Mouse (Mus musculus) heart, embryonic 13.5 days (tissue): ENCODE data around the gene Pacs1. TPM values are rescaled to one million over a fixed set of nuclear protein-coding genes. Genes with fewer than 3 reads are reported as not detected.
"Not testable (repeated sequence)": the region's sequence is repeated elsewhere in the genome, so short reads cannot be mapped to it uniquely, and the experiment has no call there.

Experiments
- ATAC-seq: fragments of 200-750 bp; cut with Nextera tagmentation; 2 replicates; pipeline ENCODE4 v1.8.0; 2017; ENCODE audit warnings: moderate TSS enrichment; ENCODE audit not compliant: insufficient number of reproducible peaks, low FRiP score, low TSS enrichment; ENCODE audit errors: extremely low read depth
- H3K27ac ChIP-seq: fragments of 300-500 bp; sonication (generic); replicated peaks from 2 replicates; pipeline ENCODE4 v1.5.1; 2015; ENCODE audit warnings: moderate library complexity, mild to moderate bottlenecking, inconsistent platforms
- H3K27me3 ChIP-seq: fragments of 300-500 bp; sonication (generic); replicated peaks from 2 replicates; pipeline ENCODE4 v1.6.1; 2015; ENCODE audit warnings: mild to moderate bottlenecking, inconsistent platforms
- H3K36me3 ChIP-seq: fragments of 300-500 bp; sonication (generic); 2 replicates; pipeline ENCODE4 v1.6.1; 2015; ENCODE audit warnings: mild to moderate bottlenecking, inconsistent platforms
- H3K4me1 ChIP-seq: fragments of 300-500 bp; sonication (generic); 2 replicates; pipeline ENCODE4 v1.6.1; 2015; ENCODE audit warnings: inconsistent platforms
- H3K4me2 ChIP-seq: fragments of 300-500 bp; sonication (generic); 2 replicates; pipeline ENCODE4 v1.6.1; 2015; ENCODE audit warnings: inconsistent platforms, mild to moderate bottlenecking, moderate library complexity
- H3K4me3 ChIP-seq: fragments of 300-500 bp; sonication (generic); 2 replicates; pipeline ENCODE4 v1.5.1; 2015; ENCODE audit warnings: moderate library complexity, mild to moderate bottlenecking, inconsistent platforms
- H3K9ac ChIP-seq: fragments of 300-500 bp; sonication (generic); 2 replicates; pipeline ENCODE4 v1.6.1; 2015; ENCODE audit warnings: inconsistent platforms, mild to moderate bottlenecking, moderate library complexity
- H3K9me3 ChIP-seq: fragments of 300-500 bp; sonication (generic); 2 replicates; pipeline ENCODE4 v1.6.1; 2016; ENCODE audit warnings: inconsistent platforms
- WGBS: fragments of 180-500 bp; shearing (Covaris S2); methylation state at CpG from one replicate; pipeline ENCODE4 v1.1.7; 2015; ENCODE audit warnings: mixed read lengths; 5-methylcytosine and 5-hydroxymethylcytosine counted together
- polyA plus RNA-seq: library from polyadenylated mRNA; unstranded; fragments of >200 nt; fragmentation: Nextera tagmentation; extraction: Ambion mirVana; gene quantifications from 2 replicates; pipeline ENCODE4 v1.2.1, GENCODE M21; 2015

The Pacs1 gene
- polyA plus RNA-seq, 1 experiment from 2014 or later = 18.6 TPM

DNA sequence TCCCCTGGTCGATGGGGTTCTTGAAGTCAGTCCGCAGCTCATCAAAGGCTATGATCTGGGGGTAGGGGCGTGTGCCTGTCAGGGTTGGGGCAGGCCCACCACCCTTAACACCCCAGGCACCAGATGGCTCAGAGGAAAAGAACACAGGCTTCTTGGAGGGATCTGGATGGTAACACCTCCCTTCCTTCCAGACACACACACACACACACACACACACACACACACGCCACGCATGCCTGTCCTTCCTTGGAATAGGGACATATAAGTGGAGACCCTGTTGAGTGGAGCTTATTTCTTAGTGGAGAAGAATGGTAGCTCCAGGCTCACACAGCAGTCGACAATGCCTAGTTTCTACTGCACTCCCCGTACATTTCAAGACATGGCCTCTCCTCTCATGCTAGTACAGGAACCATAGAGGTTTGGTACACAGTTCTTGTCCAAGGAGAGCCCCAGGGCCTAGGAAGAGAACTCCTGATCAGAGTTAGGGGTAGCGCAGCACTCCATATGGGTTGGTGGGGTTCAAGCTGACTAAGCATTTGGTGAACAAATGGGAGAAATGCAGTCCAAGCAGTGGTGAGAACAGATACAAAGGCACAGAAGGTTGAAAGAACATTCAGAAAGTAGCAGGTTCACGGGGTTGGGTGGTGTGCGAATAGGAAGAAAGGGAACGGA, 178.0 kb downstream of the Pacs1 start:
- Histone ChIP-seq H3K4me1 (peaks cover 56% of the 10 kb centered on the region), H3K9ac (0 out of 2 replicates have a peak overlapping the region, but pooled peaks have one; percentile 28), H3K27me3 (peaks cover 15% of the 10 kb centered on the region; the same call in 1 of the 2 replicates), H3K4me3 (no peak overlapping the region), H3K27ac (no peak overlapping the region), H3K4me2 (no peak overlapping the region), H3K36me3 (peaks cover 48% of the 10 kb centered on the region), H3K9me3 (no peaks in the 10 kb centered on the region)
- ATAC-seq = no peak
- 37% methylated on average over 11 of the region's 11 CpGs for whole genome bisulfite sequencing

DNA sequence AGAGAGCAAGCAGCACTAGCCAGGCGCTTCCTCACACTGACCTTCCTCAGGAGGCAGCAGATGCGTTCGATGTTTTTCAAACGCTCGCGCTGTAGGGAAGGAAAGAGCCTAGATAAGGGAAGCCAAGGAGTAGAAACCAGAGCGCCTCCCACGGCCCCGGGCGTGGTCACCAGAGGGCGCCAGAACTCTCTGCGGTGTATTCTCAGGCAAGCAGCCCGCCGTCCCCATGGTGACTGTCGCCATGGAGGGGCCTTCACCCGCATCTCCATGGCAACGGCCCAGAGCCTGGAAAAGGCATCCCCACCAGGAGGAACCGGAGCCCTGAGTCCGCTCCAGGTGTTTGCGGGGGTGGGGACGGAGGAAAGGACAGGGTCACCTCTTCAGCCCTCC, 178.7 kb downstream of the Pacs1 start:
- Histone ChIP-seq H3K4me1 (peaks cover 60% of the 10 kb centered on the region), H3K9me3 (no peaks in the 10 kb centered on the region), H3K9ac (peak overlapping the region; percentile 17; the same call in 1 of the 2 replicates), H3K4me3 (no peak overlapping the region), H3K4me2 (no peak overlapping the region), H3K36me3 (peaks cover 46% of the 10 kb centered on the region), H3K27ac (no peak overlapping the region), H3K27me3 (peaks cover 15% of the 10 kb centered on the region; the same call in 1 of the 2 replicates)
- peak; percentile 35; the same call in 1 of the 2 replicates for ATAC-seq
- 0% methylated on average over 21 of the region's 21 CpGs for WGBS

DNA sequence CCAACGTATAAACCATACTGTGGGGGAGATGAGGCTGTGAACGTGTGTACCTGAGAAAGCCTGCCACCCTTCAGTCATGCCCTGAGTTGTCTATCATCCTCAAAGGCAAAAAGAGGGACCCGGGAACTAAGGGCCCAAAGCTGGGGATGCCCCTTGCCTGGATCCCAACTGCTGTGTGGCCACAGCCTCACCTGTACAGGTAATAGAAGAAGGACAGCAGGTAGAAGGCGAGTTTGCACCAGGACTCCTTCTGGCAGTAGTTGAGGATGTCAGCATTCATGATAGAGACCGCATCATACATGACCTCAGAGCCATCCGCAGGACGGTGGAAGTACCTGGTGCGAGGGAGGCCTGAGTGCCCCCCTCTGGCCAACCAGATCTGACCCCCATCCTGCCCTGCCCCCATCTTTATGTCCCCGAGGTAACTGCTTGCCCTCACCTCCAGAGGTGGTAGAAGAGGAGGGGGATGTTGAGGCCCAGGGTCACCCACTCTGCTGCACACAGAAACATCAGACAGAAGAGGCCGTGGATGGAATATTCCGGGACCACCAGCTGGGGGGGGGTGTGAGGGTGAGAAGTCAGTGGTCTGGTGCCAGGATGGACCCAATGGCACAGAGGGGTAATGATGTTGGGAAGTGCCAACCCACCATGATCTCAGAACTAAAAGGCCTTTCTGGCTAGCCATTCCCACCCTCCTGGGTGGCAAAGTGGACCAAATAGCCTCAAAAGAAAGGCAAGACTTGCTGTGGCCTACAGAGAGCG, 179.3 kb downstream of the Pacs1 start:
- no peaks in the 10 kb centered on the region for H3K9me3 ChIP-seq
- H3K27me3 ChIP-seq = peaks cover 15% of the 10 kb centered on the region; the same call in 1 of the 2 replicates
- H3K9ac ChIP-seq = peak overlapping the region; percentile 17; the same call in 1 of the 2 replicates
- H3K4me3 ChIP-seq = no peak overlapping the region
- peaks cover 42% of the 10 kb centered on the region for H3K36me3 ChIP-seq
- no peak overlapping the region for H3K27ac ChIP-seq
- no peak overlapping the region for H3K4me2 ChIP-seq
- no peak; the same call in 1 of the 2 replicates for ATAC-seq
- H3K4me1 ChIP-seq = peaks cover 59% of the 10 kb centered on the region
- 70% methylated on average over 12 of the region's 12 CpGs for WGBS

DNA sequence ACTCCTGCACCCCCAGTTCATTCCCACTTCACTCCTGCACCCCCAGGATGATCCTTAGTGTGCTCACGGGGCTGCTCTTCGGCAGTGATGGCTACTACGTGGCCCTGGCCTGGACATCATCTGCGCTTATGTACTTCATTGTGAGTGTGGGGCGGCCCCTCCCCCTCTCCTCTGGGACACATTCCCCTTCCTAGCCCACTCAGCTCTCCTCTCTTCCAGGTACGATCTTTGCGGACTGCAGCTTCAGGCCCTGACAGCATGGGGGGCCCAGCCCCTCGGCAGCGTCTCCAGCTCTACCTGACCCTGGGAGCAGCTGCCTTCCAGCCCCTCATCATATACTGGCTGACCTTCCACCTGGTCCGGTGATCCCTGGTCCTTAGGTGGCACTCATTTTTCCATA, 180.8 kb downstream of the Pacs1 start:
- H3K4me1 ChIP-seq = peaks cover 50% of the 10 kb centered on the region
- H3K27me3 ChIP-seq = peaks cover 10% of the 10 kb centered on the region; the same call in 1 of the 2 replicates
- no peak overlapping the region for H3K4me2 ChIP-seq
- H3K36me3 ChIP-seq = peaks cover 42% of the 10 kb centered on the region
- H3K9ac ChIP-seq = no peak overlapping the region
- ATAC-seq = no peak
- H3K9me3 ChIP-seq = no peaks in the 10 kb centered on the region
- no peak overlapping the region for H3K27ac ChIP-seq
- no peak overlapping the region for H3K4me3 ChIP-seq
- 81% methylated on average over 10 of the region's 10 CpGs for WGBS

DNA sequence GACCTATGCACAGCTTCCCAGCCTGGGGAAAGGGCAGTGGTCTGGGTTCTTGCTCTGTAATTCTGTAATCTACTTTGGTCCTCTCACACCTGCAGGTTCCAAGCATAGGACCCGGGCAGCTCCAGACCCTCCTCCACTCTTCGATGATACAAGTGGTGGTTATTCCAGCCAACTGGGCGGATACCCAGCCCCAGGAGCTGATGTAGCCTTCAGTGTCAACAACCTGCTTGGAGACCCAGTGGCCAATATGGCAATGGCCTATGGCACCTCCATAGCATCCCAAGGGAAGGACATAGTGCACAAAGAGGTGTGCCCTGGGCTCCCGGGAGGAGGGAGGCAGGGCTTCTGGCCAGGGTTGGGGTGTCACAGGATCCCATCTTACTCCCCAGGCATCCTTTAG, 183.6 kb downstream of the Pacs1 start:
- Histone ChIP-seq H3K27me3 (peaks cover 26% of the 10 kb centered on the region), H3K27ac (no peak overlapping the region), H3K4me1 (peaks cover 36% of the 10 kb centered on the region), H3K9ac (peak overlapping the region; percentile 93), H3K9me3 (no peaks in the 10 kb centered on the region), H3K4me3 (peak overlapping the region; percentile 89), H3K36me3 (peaks cover 42% of the 10 kb centered on the region), H3K4me2 (peak overlapping the region; percentile 82)
- ATAC-seq = no peak
- WGBS = 81% methylated on average over 4 of the region's 4 CpGs

DNA sequence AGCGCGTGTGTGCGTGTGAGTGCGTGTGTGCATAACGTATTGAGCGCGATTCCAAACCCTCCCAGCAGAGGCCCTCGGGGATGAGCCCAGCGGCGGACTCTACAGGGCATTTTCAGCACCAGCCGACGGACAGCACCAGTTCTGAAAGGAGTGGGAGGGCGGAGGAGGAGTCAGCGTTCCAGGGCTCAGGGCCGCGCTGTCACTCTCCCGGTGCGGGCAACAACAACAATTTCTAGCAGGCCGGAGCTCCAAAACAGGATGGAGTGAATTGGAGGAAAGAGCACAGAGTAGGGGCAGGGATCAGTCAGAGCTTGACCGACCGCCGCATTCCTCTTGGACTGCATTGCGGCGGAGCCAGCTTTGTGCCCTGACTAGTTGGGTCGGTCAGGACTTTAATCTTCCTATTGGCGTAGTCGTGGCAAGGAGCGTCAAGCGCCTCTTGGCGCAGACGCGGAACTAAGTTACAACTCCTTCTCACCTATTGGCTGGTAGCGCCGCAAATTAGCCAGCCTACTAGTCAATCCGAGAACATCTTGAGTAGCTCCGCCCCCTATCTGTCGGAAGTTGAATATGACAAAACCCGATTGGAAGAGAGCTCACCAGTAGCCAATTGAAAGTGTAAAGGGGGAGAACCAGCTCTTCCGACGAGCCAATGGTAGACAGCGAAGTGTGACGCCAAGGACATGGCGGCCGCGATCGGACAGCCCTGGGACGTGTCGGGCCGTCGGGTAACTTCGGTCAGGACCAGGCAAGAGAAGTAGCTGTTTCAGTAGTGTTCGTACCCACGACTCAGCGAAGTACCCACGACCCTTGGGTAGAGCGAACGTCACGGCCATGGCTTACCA, 184.8 kb downstream of the Pacs1 start, which contains the start of gene Yif1a:
Gene Yif1a, plus strand, starts transcription at position 655 of the 845 bp plus-strand sequence.
- ATAC-seq = peak; percentile 79
- peaks cover 38% of the 10 kb centered on the region for H3K27me3 ChIP-seq
- under 1% methylated on average over 58 of the region's 58 CpGs for WGBS
- peak within 1 kb of the TSS; percentile 79 for H3K27ac ChIP-seq
- peak within 1 kb of the TSS; percentile 93 for H3K9ac ChIP-seq
- peak within 1 kb of the TSS; percentile 82 for H3K4me2 ChIP-seq
- H3K36me3 ChIP-seq = peaks cover 37% of the 10 kb centered on the region
- no peaks in the 10 kb centered on the region for H3K9me3 ChIP-seq
- H3K4me1 ChIP-seq = peaks cover 27% of the 10 kb centered on the region
- H3K4me3 ChIP-seq = peak within 1 kb of the TSS; percentile 89

DNA sequence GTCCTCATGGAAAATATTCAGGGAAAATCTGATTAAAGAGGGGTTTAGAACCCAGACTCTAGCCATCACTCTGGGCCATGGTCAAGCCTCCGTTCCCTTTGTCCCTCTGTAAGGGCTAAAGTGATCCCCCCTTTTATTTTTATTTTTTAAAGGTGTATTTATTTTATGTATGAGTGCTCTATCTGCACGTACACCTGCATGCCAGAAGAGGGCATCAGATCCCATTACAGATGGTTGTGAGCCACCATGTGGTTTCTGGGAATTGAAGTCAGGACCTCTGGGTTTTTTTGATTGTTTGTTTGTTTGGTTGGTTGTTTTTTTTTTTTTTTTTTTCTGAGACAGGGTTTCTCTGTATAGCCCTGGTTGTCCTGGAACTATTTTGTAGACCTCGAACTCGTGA, 186.4 kb downstream of the Pacs1 start:
- H3K36me3 ChIP-seq = peaks cover 21% of the 10 kb centered on the region
- not testable (repeated sequence) for ATAC-seq, H3K4me3 ChIP-seq, H3K27ac ChIP-seq, H3K4me2 ChIP-seq, H3K9me3 ChIP-seq, H3K9ac ChIP-seq
- peaks cover 27% of the 10 kb centered on the region for H3K4me1 ChIP-seq
- 51% methylated on average over 4 of the region's 4 CpGs for WGBS
- H3K27me3 ChIP-seq = peaks cover 53% of the 10 kb centered on the region

DNA sequence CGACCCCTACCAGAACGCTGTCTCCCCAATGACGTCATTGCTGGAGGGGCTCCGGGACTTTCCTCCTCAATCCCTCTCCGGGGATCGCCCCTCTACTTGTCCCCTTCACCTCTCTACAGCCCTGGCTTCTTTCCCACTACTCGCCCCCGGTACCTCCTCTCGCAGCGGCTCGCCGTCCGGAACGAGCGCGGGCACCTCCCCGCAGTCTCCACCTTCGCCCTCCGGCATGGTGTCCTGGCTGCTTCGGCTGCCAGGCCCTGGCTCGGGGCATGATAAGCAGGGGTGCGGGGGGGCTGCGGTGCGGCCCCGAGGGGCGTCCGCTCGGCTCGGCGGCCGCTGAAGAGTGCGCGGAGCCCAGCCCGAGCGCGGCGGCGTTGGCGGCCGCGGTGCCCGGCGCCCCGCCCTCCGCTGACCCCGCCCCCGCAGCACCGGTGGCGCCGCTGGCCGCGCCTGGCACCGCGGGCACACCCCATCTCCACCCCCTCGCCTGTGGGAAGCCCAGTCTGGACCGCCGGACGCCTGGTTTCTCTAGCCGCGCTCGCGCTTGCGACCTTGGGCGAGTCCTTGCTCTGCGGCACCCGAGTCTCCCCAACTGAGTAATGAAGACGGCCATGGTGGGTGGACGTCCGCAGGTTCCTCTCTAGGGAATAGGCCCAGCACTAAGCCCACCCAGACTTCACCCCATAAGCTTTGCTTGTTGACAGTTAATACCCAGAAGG, 187.6 kb downstream of the Pacs1 start, which contains the start of gene Tmem151a:
Gene Tmem151a, minus strand, starts transcription at position 387 of the 719 bp plus-strand sequence.
- Histone ChIP-seq H3K4me3 (peak within 1 kb of the TSS; percentile 62), H3K4me1 (peaks cover 27% of the 10 kb centered on the region), H3K36me3 (peaks cover 9% of the 10 kb centered on the region), H3K9me3 (no peaks in the 10 kb centered on the region), H3K27ac (no peak within 1 kb of the TSS; the same call in 1 of the 2 replicates), H3K4me2 (peak within 1 kb of the TSS; percentile 89), H3K27me3 (peaks cover 66% of the 10 kb centered on the region), H3K9ac (peak within 1 kb of the TSS; percentile 78)
- ATAC-seq = no peak
- under 1% methylated on average over 50 of the region's 69 CpGs for WGBS

DNA sequence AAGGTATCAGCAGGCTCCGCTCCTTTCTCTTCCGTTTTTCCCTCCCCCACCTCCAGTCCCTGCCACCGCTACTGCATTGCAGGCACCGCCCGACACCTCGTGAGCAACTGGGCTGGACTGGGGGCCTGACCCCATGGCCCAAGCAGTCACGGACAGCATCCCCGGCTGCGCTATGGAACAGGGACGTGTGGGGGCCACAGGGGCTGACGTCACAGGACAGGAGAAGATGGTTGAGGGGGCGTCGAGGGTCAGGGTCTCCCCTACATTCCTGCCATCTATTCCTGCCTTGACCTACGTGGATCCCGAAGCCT, 188.1 kb downstream of the Pacs1 start:
- Histone ChIP-seq H3K4me2 (peak overlapping the region; percentile 89), H3K9ac (peak overlapping the region; percentile 78), H3K4me1 (peaks cover 27% of the 10 kb centered on the region), H3K4me3 (peak overlapping the region; percentile 62), H3K36me3 (peaks cover 4% of the 10 kb centered on the region), H3K27me3 (peaks cover 71% of the 10 kb centered on the region), H3K27ac (no peak overlapping the region; the same call in 1 of the 2 replicates), H3K9me3 (no peaks in the 10 kb centered on the region)
- 2% methylated on average over 15 of the region's 15 CpGs for WGBS
- no peak for ATAC-seq

DNA sequence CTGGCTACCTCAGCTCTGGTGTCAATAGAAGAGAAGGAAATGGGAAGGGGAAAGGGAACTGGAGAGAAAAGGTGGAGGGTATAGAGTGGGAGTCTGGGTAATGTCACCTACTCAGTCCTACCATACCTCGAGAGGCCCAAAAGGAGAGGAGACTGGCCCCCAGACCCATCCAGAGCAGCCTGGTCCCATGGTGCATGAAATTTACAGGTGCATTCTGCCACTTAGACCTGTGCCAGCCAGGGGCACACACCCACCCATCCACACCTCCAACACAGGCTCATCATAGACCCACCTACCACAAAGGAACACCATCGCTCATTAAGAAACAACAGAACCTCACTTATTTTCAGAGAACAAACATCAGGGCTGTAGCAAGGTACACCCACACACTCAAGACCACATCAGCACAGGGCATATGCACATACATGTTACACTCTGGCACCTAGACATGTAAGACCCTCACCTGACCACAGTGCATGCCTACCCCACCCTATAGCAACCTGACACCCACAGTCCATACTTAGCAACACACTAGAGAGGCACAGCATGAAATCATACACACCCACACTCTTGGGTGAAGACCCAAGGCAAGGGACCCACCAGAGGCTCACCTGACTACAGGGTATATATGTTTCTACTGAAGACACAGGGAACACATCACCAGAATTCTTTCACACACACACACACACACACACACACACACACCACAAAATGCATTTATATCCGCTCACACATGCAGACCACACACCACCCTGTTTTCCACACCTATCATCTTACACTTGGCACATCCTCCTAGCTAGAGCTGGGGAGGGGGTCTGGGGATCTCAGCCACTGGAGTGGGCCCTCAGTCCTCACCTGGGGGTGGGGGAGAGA, 188.7 kb downstream of the Pacs1 start:
- no peak for ATAC-seq
- Histone ChIP-seq H3K9me3 (no peaks in the 10 kb centered on the region), H3K36me3 (no peaks in the 10 kb centered on the region; the same call in 1 of the 2 replicates), H3K4me1 (peaks cover 23% of the 10 kb centered on the region), H3K27me3 (peaks cover 75% of the 10 kb centered on the region), H3K4me3 (peak overlapping the region; percentile 62), H3K9ac (no peak overlapping the region), H3K4me2 (peak overlapping the region; percentile 89; the same call in 1 of the 2 replicates), H3K27ac (no peak overlapping the region)
- 53% methylated on average over 3 of the region's 3 CpGs for WGBS
